Mouse (Mus musculus) lung, adult 18-20 months (tissue): Measurements from ENCODE around the gene Apopt1.

Source experiments
- DNase-seq, 2 experiments: peaks; one replicate each; pipeline ENCODE4 v3.0.0; 2022; ENCODE audit warnings: mixed read lengths in 2 of 2

The Apopt1 gene

GRCm38 (mm10) chr12:111713004-111713651 is at the start of gene Apopt1, which contains the start of gene Bag5:
Gene Apopt1 (plus strand): TSS chr12:111713261.
Gene Bag5 (minus strand): TSS chr12:111713257.
- peak; percentile 90 to 92 for DNase-seq

GRCm38 (mm10) chr12:111664144-111664634 is 48.9 kb upstream of the Apopt1 start:
- DNase-seq, result peak; percentile 47 to 53

- no peak for DNase-seq
Measured at GRCm38 (mm10) chr12:111665041-111665880, 47.8 kb upstream of the Apopt1 start.

GRCm38 (mm10) chr12:111666380-111666779 is 46.7 kb upstream of the Apopt1 start:
- no peak for DNase-seq

- DNase-seq, result no peak
Measured at GRCm38 (mm10) chr12:111667421-111667820, 45.6 kb upstream of the Apopt1 start.

- DNase-seq, result peak; percentile 89 to 93
Measured at GRCm38 (mm10) chr12:111668457-111668912, 44.6 kb upstream of the Apopt1 start.

- no peak for DNase-seq
Measured at GRCm38 (mm10) chr12:111669000-111669788, 43.9 kb upstream of the Apopt1 start.

- no peak for DNase-seq
Measured at GRCm38 (mm10) chr12:111669961-111670360, 43.1 kb upstream of the Apopt1 start.

GRCm38 (mm10) chr12:111670371-111670971 is 42.6 kb upstream of the Apopt1 start:
- DNase-seq, result peak; percentile 41 to 72

GRCm38 (mm10) chr12:111670976-111671375 is 42.1 kb upstream of the Apopt1 start:
- DNase-seq, result no peak

- peak in 1 of 2 experiments; percentile 58 for DNase-seq
Measured at GRCm38 (mm10) chr12:111671431-111671902, 41.6 kb upstream of the Apopt1 start.

GRCm38 (mm10) chr12:111672176-111672575 is 40.9 kb upstream of the Apopt1 start, which contains the start of gene Ckb:
Gene Ckb (minus strand): TSS chr12:111672338.
- peak; percentile 62 to 68 for DNase-seq

GRCm38 (mm10) chr12:111672581-111672980 is 40.5 kb upstream of the Apopt1 start:
- no peak for DNase-seq

- no peak for DNase-seq
Measured at GRCm38 (mm10) chr12:111674850-111675486, 38.1 kb upstream of the Apopt1 start.

- no peak for DNase-seq
Measured at GRCm38 (mm10) chr12:111675797-111676580, 37.1 kb upstream of the Apopt1 start.

- no peak for DNase-seq
Measured at GRCm38 (mm10) chr12:111677421-111677820, 35.6 kb upstream of the Apopt1 start.

- peak; percentile 87 to 91 for DNase-seq
Measured at GRCm38 (mm10) chr12:111677882-111678669, 35.0 kb upstream of the Apopt1 start, which contains the start of gene Trmt61a. Gene Trmt61a (plus strand): TSS chr12:111678105.

GRCm38 (mm10) chr12:111678670-111678933 is 34.5 kb upstream of the Apopt1 start:
- DNase-seq, result no peak

GRCm38 (mm10) chr12:111678997-111679396 is 34.1 kb upstream of the Apopt1 start:
- no peak for DNase-seq

- DNase-seq, result no peak
Measured at GRCm38 (mm10) chr12:111680661-111681060, 32.4 kb upstream of the Apopt1 start.
